7 mouse cellular contexts compared by ENCODE assay signal in the genomic region with DNA sequence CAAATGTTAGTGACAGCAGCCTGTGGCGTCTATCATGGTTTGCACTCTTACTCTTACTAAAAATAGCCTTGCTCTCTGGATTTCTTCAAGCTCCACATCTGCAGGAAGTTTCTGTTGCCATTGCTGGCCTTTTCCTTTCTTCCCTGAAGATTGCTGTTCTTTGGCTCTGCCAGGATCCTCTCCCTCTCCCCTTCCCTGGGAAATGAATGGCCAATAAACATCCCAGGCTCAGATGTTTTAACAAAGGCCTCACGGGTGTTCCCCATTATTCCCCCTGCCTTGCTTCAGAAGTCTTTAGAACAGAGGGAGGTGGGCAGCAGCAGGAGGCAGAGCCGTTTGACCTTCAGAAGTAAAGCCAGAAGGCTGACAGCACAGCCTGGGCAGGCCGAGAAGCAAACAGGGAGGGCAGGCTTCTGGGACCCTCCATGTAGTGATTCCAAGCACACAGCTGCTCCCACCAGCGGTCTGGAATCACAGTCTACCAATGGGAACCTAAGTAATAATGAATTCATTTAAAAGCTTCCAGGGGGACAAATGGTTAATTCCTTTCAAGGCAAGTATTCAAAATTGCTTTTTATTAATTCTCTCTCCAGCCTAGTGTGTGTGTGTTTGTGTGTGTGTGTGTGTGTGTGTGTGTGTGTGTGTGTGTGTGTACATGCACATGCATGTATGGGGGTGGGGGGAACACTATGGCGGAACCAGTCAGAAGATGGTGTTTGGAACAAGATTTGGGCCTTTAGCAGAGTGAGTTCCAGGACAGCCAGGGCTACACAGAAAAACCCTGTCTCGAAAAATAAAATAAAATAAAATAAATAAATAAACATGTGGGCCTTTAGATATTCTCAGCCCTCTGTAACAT.
DNase-seq lines count a peak whose midpoint lies in the region; ATAC-seq lines count a peak whose summit lies in the region.

No protein-coding gene starts in this region.

- H3K27me3 ChIP-seq in heart, embryonic 15.5 days, result no peaks in the 10 kb centered on the region
- no peaks in the 10 kb centered on the region; the same call in 1 of the 2 replicates for H3K27me3 ChIP-seq in midbrain, embryonic 10.5 days (ENCODE audit: low read depth, poor library complexity, severe bottlenecking)

- peak; percentile 33 for DNase-seq in WW6 (ENCODE audit: low read depth, low spot score)
- DNase-seq in embryo, embryonic 11.5 days (ENCODE audit: low read depth, low spot score), result peak; percentile 40
- peak; percentile 79 for DNase-seq in midbrain, embryonic 10.5 days (ENCODE audit: low spot score)
- no peak for DNase-seq in urinary bladder, postnatal 36 days (ENCODE audit: low spot score in 2 of 2)
- no peak for DNase-seq in urinary bladder, postnatal 4 days (ENCODE audit: low spot score in 2 of 2)

- H3K9ac ChIP-seq in heart, embryonic 15.5 days, result 0 out of 2 replicates have a peak overlapping the region, but pooled peaks have one; percentile 8

- WGBS in heart, embryonic 15.5 days, result 28% methylated on average over 7 of the region's 7 CpGs
- 21% methylated on average over 7 of the region's 7 CpGs for WGBS in midbrain, embryonic 10.5 days

- ATAC-seq in heart, embryonic 15.5 days (replicated peaks; ENCODE audit: insufficient number of reproducible peaks, insufficient read depth, low FRiP score, low read depth), result peak; percentile 47
- no peak for ATAC-seq in megakaryocyte progenitor cell, adult 5-6 weeks (replicated peaks; ENCODE audit: poor library complexity)

- peak overlapping the region; percentile 95 for H3K27ac ChIP-seq in heart, embryonic 15.5 days
- H3K27ac ChIP-seq in midbrain, embryonic 10.5 days (replicated peaks), result peak overlapping the region; percentile 79

- H3K4me3 ChIP-seq in heart, embryonic 15.5 days, result no peak overlapping the region
- H3K4me3 ChIP-seq in midbrain, embryonic 10.5 days, result 0 out of 2 replicates have a peak overlapping the region, but pooled peaks have one; percentile 21

- no peaks in the 10 kb centered on the region for H3K9me3 ChIP-seq in heart, embryonic 15.5 days (replicated peaks)
- no peaks in the 10 kb centered on the region for H3K9me3 ChIP-seq in midbrain, embryonic 10.5 days (replicated peaks)

- H3K4me1 ChIP-seq in heart, embryonic 15.5 days (replicated peaks), result peaks cover 41% of the 10 kb centered on the region
- H3K4me1 ChIP-seq in midbrain, embryonic 10.5 days, result peaks cover 39% of the 10 kb centered on the region

- peak overlapping the region; percentile 15; the same call in 1 of the 2 replicates for H3K4me2 ChIP-seq in heart, embryonic 15.5 days

- no peaks in the 10 kb centered on the region for H3K36me3 ChIP-seq in heart, embryonic 15.5 days
- peaks cover 8% of the 10 kb centered on the region for H3K36me3 ChIP-seq in midbrain, embryonic 10.5 days

Comparison
In these comparisons a context has a peak if more than half of its experiments do, and no peak if none do; other contexts are left out.
1. DNase-seq: peak in WW6 (single experiment), embryo, embryonic 11.5 days (single experiment) and midbrain, embryonic 10.5 days (single experiment); none in urinary bladder, postnatal 36 days (0 of 2) and urinary bladder, postnatal 4 days (0 of 2).